Mouse (Mus musculus): Measurements from ENCODE around the gene Gpr19. TPM values are rescaled to one million over a fixed set of nuclear protein-coding genes. Genes with fewer than 3 reads are reported as not detected.

The Gpr19 gene
- total RNA-seq, 2 experiments from 2014 or later: 3.5 to 4.6 TPM

- no peak for DNase-seq
- intact Hi-C loops (cut with DNase I): no loop called here
Measured at GRCm38 (mm10) chr6:134896570-134897436, 1.6 kb downstream of the Gpr19 start.

GRCm38 (mm10) chr6:134890436-134890835, 7.9 kb downstream of the Gpr19 start:
- no peak for DNase-seq
- intact Hi-C loops (cut with DNase I): no loop called here

- no peak for DNase-seq
- intact Hi-C loops (cut with DNase I): no loop called here
Measured at GRCm38 (mm10) chr6:134889763-134890162, 8.6 kb downstream of the Gpr19 start.

DNA sequence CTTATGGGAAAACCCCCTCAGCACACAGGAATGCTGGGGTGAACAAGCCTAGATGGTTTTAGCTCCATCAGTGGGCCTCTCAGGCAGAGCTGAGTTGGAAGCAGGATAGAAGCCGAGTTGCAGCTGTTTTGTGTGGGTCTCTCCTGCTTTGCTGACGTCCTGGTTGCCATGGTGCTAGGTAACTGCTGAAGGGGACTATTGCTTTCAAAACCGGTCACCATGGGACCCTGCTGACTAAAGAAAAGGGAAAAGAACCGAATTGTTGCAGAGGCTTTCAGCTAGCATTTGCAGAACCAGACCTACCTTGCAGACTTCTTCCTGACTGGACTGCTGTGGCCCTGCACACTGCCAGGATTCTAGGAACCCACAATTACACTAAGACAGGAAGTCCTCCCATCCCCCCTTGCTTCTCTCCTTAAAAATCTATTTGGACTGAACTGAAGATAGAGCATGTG, 9.8 kb downstream of the Gpr19 start:
- no peak for DNase-seq
- intact Hi-C loops (cut with DNase I): no loop called here

GRCm38 (mm10) chr6:134887711-134888449, 10.5 kb downstream of the Gpr19 start:
- DNase-seq: no peak
- intact Hi-C loops (cut with DNase I): no loop called here

DNA sequence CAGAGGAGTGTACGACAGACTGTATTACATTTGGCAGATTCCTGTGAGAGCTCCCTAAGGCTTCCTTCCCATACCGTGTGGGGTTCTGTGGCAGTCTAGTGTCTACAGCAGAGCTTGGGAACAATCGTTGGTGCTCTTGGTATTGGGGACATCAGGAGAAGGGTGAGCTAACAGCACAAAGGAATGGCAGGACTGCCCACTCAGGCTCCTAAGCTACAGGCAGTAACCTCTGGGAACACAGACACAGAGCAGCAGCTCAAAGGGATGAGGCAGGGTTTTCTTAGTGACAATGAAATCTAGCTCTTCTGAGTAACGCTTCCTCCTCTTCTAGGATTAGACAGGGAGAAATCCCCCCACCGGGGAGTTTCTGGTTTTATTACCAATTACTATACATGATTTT, 11.4 kb downstream of the Gpr19 start:
- DNase-seq: no peak
- intact Hi-C loops (cut with DNase I): no loop called here

GRCm38 (mm10) chr6:134886475-134886874, 11.9 kb downstream of the Gpr19 start:
- intact Hi-C loops (cut with DNase I): no loop called here
- DNase-seq: no peak

DNA sequence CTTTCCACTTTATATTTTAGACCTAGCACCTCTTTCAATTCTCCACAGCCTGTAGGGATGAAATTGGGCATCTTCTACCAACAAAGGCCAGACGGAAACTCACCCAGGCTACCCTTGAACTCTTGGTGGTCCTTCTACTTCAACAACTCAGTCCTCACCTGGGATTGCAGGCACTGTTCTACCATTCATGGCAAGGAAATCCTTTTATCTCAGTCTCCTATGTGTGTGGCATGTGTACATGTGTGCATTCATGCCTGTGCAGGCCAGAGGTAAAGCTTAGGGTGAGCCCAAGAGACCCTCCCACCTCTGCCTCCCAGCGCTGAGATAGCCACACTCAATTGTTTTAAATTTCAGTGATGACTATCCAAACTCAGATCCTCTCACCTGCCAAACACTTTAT, 12.9 kb downstream of the Gpr19 start:
- intact Hi-C loops (cut with DNase I): no loop called here
- DNase-seq: no peak

DNA sequence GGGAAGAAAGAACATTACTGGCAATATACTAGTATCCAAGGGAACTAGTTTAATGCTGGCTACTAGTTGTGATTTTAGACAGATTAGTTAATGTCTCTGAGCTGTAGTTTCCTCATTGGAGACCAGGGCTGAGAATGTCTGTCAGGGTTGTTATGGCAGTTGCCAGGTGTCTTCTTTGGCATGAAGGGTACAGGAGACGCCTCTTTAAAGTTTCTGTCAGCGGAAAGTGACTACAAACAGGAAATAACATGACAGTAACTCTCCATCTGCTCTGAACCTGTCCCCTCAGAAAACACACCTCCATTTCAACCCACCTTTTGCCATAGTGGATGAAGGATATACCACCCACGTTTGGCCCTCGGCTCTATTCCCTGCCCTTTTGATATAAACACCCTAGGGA, 14.7 kb downstream of the Gpr19 start:
- intact Hi-C loops (cut with DNase I): no loop called here
- DNase-seq: no peak

- intact Hi-C loops (cut with DNase I): no loop called here
- no peak for DNase-seq
Measured at GRCm38 (mm10) chr6:134880046-134880445, 18.3 kb downstream of the Gpr19 start.

GRCm38 (mm10) chr6:134879556-134879955, 18.8 kb downstream of the Gpr19 start:
- no peak for DNase-seq
- intact Hi-C loops (cut with DNase I): no loop called here

DNA sequence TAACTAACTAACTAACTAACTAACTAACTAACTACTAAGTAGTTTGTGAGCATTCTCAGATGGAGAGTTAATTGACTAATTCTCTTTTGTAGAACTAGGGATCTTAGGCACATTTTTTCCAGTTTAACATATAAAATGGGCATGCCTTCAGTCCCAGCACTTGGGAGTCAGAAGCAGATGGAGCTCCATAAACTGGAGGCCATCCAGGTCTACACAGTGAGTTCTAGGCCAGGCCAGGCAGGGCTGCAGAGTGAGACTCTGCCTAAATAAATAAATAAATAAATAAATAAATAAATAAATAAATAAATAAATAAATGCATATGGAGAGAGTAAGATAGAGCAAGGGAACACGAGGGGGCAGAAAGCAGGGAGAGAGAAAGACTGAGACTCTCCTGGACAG, 20.5 kb downstream of the Gpr19 start:
- intact Hi-C loops (cut with DNase I): no loop called here
- no peak for DNase-seq

- intact Hi-C loops (cut with DNase I): no loop called here
- DNase-seq: no peak
Measured at GRCm38 (mm10) chr6:134877276-134877675, 21.1 kb downstream of the Gpr19 start.

GRCm38 (mm10) chr6:134876795-134877194, 21.6 kb downstream of the Gpr19 start:
- no peak for DNase-seq
- intact Hi-C loops (cut with DNase I): no loop called here

DNA sequence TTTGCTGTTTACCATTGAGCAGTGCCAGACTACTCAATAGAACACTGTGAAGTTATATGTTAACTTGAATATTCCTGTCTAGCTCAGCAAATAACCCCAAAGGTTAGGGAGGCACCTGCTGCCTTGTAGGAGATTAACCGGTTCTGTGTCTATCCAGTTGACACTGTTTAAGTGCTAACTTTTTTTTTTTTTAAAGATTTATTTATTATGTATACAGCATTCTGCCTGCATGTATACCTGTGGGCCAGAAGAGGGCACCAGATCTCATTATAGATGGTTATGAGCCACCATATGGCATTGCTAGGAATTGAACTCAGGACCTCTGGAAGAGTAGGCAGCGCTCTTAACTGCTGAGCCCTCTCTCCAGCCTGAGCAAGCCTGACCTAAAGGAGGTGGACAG, 25.4 kb downstream of the Gpr19 start:
- intact Hi-C loops (cut with DNase I): loop anchor here (1.0 kb wide), 1 partner anchor 74 kb away; no protein-coding TSS in a partner anchor
- DNase-seq: no peak

GRCm38 (mm10) chr6:134872236-134872635, 26.1 kb downstream of the Gpr19 start:
- intact Hi-C loops (cut with DNase I): no loop called here
- no peak for DNase-seq

DNA sequence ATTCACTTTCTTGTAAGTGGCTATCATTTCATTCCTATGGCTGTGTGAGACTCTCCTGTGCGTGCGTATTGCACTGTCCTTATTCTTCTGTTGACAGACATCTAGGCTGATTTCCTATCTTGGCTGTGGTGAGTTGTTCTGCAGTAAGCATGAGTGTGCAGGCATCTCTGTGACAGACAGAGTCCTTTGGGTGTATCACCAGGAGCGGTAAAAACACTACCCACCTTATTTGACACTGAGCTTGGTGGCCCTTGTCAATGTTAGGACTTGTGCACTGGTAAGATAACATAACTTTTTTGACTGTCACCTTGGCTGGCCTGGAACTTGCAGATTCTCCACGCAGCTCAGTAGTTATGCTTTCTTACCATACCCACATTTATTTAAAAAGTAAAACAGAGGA, 27.5 kb downstream of the Gpr19 start:
- intact Hi-C loops (cut with DNase I): no loop called here
- no peak for DNase-seq

DNA sequence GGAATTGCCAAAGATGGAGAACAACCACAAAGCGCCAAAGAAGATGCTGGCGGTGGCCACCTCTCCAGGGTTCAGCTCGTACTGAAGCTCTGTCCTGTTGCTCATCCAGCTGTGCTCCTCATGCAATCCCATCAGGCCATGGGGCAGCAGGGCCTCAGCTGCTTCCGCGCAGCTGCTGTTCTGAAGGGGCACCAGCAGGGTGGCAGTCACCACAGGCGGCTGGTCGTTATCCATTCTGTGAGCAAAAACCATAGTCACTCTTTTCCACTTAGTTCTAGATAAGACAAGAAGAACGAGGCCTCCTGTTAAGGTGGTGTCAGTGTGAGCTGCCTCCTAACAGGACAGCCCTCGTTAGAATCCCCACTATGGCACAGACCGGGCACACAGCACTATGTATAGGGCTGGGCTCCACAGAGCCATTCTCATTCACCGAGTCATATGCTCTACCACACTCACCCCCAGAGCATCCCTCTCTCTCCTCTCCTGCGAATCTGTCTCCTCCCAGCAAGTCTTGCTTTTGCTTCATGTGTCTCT, 28.1 kb downstream of the Gpr19 start:
- intact Hi-C loops (cut with DNase I): no loop called here
- no peak for DNase-seq

GRCm38 (mm10) chr6:134867325-134867724, 31.1 kb downstream of the Gpr19 start:
- intact Hi-C loops (cut with DNase I): no loop called here
- DNase-seq: no peak

GRCm38 (mm10) chr6:134866113-134866512, 32.3 kb downstream of the Gpr19 start:
- intact Hi-C loops (cut with DNase I): no loop called here
- DNase-seq: no peak

- intact Hi-C loops (cut with DNase I): no loop called here
- peak; percentile 86 to 96 for DNase-seq
Measured at GRCm38 (mm10) chr6:134863146-134863545, 35.2 kb downstream of the Gpr19 start.
